Comparison of ENCODE assay signal across 8 mouse cellular contexts in genomic region chr19:44692816-44693215, GRCm38 (mm10).
DNase-seq lines count a peak whose midpoint lies in the region; ATAC-seq and TF ChIP-seq lines count a peak whose summit lies in the region.

No protein-coding gene starts in this region.

- no peaks in the 10 kb centered on the region for H3K9me3 ChIP-seq in intestine, embryonic 15.5 days
- no peaks in the 10 kb centered on the region for H3K9me3 ChIP-seq in intestine, postnatal 0 days (ENCODE audit: control insufficient read depth)
- H3K9me3 ChIP-seq in forebrain, postnatal 0 days (ENCODE audit: low read length): no peaks in the 10 kb centered on the region
- H3K9me3 ChIP-seq in midbrain, embryonic 12.5 days: no peaks in the 10 kb centered on the region

- TF ChIP-seq POLR2A in brain, embryonic 14.5 days (IDR thresholded peaks at IDR 0.05; ENCODE audit: borderline replicate concordance, extremely low read depth, insufficient read depth, insufficient read length, poor library complexity, severe bottlenecking): no peak

- 1% methylated on average over 16 of the region's 16 CpGs for WGBS in intestine, embryonic 15.5 days
- 4% methylated on average over 16 of the region's 16 CpGs for WGBS in intestine, postnatal 0 days
- WGBS in forebrain, postnatal 0 days: 3% methylated on average over 16 of the region's 16 CpGs
- under 1% methylated on average over 16 of the region's 16 CpGs for WGBS in midbrain, embryonic 12.5 days

- peaks cover 49% of the 10 kb centered on the region for H3K27me3 ChIP-seq in intestine, embryonic 15.5 days (replicated peaks)
- H3K27me3 ChIP-seq in intestine, postnatal 0 days (replicated peaks; ENCODE audit: control insufficient read depth, insufficient read depth, low read length): peaks cover 24% of the 10 kb centered on the region
- H3K27me3 ChIP-seq in forebrain, postnatal 0 days (ENCODE audit: insufficient read depth, low read length): peaks cover 21% of the 10 kb centered on the region
- H3K27me3 ChIP-seq in midbrain, embryonic 12.5 days: peaks cover 94% of the 10 kb centered on the region

- H3K27ac ChIP-seq in intestine, embryonic 15.5 days: no peak overlapping the region
- no peak overlapping the region for H3K27ac ChIP-seq in intestine, postnatal 0 days (ENCODE audit: low read depth, low read length)
- H3K27ac ChIP-seq in forebrain, postnatal 0 days (ENCODE audit: low read depth, low read length): no peak overlapping the region
- no peak overlapping the region for H3K27ac ChIP-seq in midbrain, embryonic 12.5 days (replicated peaks)

- no peak for ATAC-seq in intestine, embryonic 15.5 days
- no peak for ATAC-seq in intestine, postnatal 0 days
- peak; percentile 43; the same call in 1 of the 2 replicates for ATAC-seq in forebrain, postnatal 0 days
- ATAC-seq in midbrain, embryonic 12.5 days (ENCODE audit: low FRiP score, low read depth): 0 out of 2 replicates have a peak, but pooled peaks have one; percentile 27

- no peak overlapping the region for H3K9ac ChIP-seq in intestine, embryonic 15.5 days
- no peak overlapping the region for H3K9ac ChIP-seq in intestine, postnatal 0 days (ENCODE audit: low read depth, low read length)
- peak overlapping the region; percentile 22; the same call in 1 of the 2 replicates for H3K9ac ChIP-seq in forebrain, postnatal 0 days
- H3K9ac ChIP-seq in midbrain, embryonic 12.5 days (replicated peaks): no peak overlapping the region; the same call in 1 of the 2 replicates

- TF ChIP-seq CTCF in intestine, postnatal 0 days (IDR thresholded peaks at IDR 0.05; ENCODE audit: low read depth): no peak
- TF ChIP-seq CTCF in brain, embryonic 14.5 days (IDR thresholded peaks at IDR 0.05; ENCODE audit: borderline replicate concordance, extremely low read depth, insufficient read depth, insufficient read length): no peak
- no peak for TF ChIP-seq CTCF in forebrain, postnatal 0 days (IDR thresholded peaks at IDR 0.05; ENCODE audit: low read depth)

- H3K4me1 ChIP-seq in intestine, embryonic 15.5 days (replicated peaks): 0 out of 2 replicates have a peak, but pooled peaks cover 4% of the 10 kb centered on the region
- no peaks in the 10 kb centered on the region for H3K4me1 ChIP-seq in intestine, postnatal 0 days (replicated peaks; ENCODE audit: control insufficient read depth, insufficient read depth, low read length)
- H3K4me1 ChIP-seq in forebrain, postnatal 0 days (ENCODE audit: insufficient read depth): peaks cover 6% of the 10 kb centered on the region; the same call in 1 of the 2 replicates
- H3K4me1 ChIP-seq in midbrain, embryonic 12.5 days: peaks cover 28% of the 10 kb centered on the region

- no peak overlapping the region for H3K4me3 ChIP-seq in intestine, embryonic 15.5 days (replicated peaks)
- H3K4me3 ChIP-seq in intestine, postnatal 0 days (ENCODE audit: low read depth, low read length): no peak overlapping the region
- H3K4me3 ChIP-seq in forebrain, postnatal 0 days (ENCODE audit: low read depth, low read length): peak overlapping the region; percentile 24
- H3K4me3 ChIP-seq in midbrain, embryonic 12.5 days: peak overlapping the region; percentile 25

- peak; percentile 68 for DNase-seq in brain, embryonic 14.5 days (ENCODE audit: low read depth)
- no peak for DNase-seq in forebrain, postnatal 0 days
- no peak for DNase-seq in testis, postnatal 10 days (ENCODE audit: low spot score)
- DNase-seq in adrenal gland, postnatal 36 days: no peak
- DNase-seq in gastrocnemius, postnatal 25 days: no peak

- no peaks in the 10 kb centered on the region for H3K36me3 ChIP-seq in intestine, embryonic 15.5 days
- H3K36me3 ChIP-seq in intestine, postnatal 0 days (ENCODE audit: control insufficient read depth, insufficient read depth): no peaks in the 10 kb centered on the region
- H3K36me3 ChIP-seq in forebrain, postnatal 0 days (ENCODE audit: insufficient read depth): no peaks in the 10 kb centered on the region
- H3K36me3 ChIP-seq in midbrain, embryonic 12.5 days: no peaks in the 10 kb centered on the region

- peak overlapping the region; percentile 33 for H3K4me2 ChIP-seq in intestine, embryonic 15.5 days (replicated peaks)
- H3K4me2 ChIP-seq in intestine, postnatal 0 days (replicated peaks; ENCODE audit: low read depth): no peak overlapping the region
- H3K4me2 ChIP-seq in forebrain, postnatal 0 days (ENCODE audit: low read depth): peak overlapping the region; percentile 49
- peak overlapping the region; percentile 50 for H3K4me2 ChIP-seq in midbrain, embryonic 12.5 days (replicated peaks)

Comparison
In these comparisons a context has a peak if more than half of its experiments do, and no peak if none do; other contexts are left out.
1. ATAC-seq: peak in forebrain, postnatal 0 days (single experiment) and midbrain, embryonic 12.5 days (single experiment); none in intestine, embryonic 15.5 days (single experiment) and intestine, postnatal 0 days (single experiment).
2. H3K4me3 ChIP-seq: peak in forebrain, postnatal 0 days (single experiment) and midbrain, embryonic 12.5 days (single experiment); none in intestine, embryonic 15.5 days (single experiment) and intestine, postnatal 0 days (single experiment).